Mouse (Mus musculus): Measurements from ENCODE around the gene Mb21d2.

GRCm38 (mm10) chr16:28930426-28930825 lies 953 bp upstream of the Mb21d2 start:
- TF ChIP-seq CTCF (IDR thresholded peaks at IDR 0.05; ENCODE audit: borderline replicate concordance, insufficient read depth, low read length) = no peak
- TF ChIP-seq POLR2A (IDR thresholded peaks at IDR 0.05; ENCODE audit: low read depth, low read length) = no peak
